Mouse (Mus musculus) heart, postnatal 0 days (tissue): ENCODE results near the gene Nebl.

Experiments
- CTCF ChIP-seq: IDR thresholded peaks from 2 replicates; pipeline ENCODE4 v1.5.1; 2016; ENCODE audit warnings: antibody characterized with exemption, control low read depth, low read depth
- EP300 ChIP-seq: IDR thresholded peaks from 2 replicates; pipeline ENCODE4 v1.6.1; 2016; ENCODE audit warnings: antibody characterized with exemption, low read depth

- TF ChIP-seq CTCF: no peak
- no peak for TF ChIP-seq EP300
Observed at GRCm38 (mm10) chr2:17435217-17435616, 296.0 kb downstream of the Nebl start.
